Mouse (Mus musculus): ENCODE measurements around the gene Aoc3. TPM values are rescaled to one million over a fixed set of nuclear protein-coding genes. Genes with fewer than 3 reads are reported as not detected.
"Not testable (repeated sequence)": the region's sequence is repeated elsewhere in the genome, so short reads cannot be mapped to it uniquely, and the experiment has no call there.

The Aoc3 gene
- total RNA-seq, 2 experiments from 2014 or later = 4.0 to 6.1 TPM

GRCm38 (mm10) chr11:101357505-101358182, 27.2 kb downstream of the Aoc3 start:
- intact Hi-C loops (cut with DNase I) = loop anchor here (5.0 kb wide), 1 partner anchor 40 kb away; no protein-coding TSS in a partner anchor
- Histone ChIP-seq H3K27ac (no peak overlapping the region), H3K4me3 (no peak overlapping the region)
- no peak for TF ChIP-seq CTCF (IDR thresholded peaks at IDR 0.05)
- no peak for DNase-seq

DNA sequence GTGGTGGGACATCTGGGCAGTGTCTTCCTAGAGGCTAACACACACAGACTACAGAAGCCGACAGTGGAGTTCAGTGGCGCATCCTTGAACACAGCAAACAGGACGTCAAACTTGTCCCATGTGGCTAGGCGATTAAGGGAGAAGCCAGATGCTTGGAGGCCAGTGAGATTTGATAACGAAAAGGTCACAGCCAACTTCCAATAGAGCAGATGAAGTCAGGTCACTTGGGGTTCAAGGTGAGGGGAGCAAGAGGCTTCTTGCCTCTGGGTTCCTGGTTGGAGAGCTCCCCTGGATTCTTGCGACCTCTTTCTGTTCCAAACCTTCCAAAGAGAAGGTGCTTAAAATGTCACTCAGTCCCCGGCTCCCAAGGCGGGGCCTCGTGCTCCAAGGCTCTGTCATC, 29.4 kb downstream of the Aoc3 start:
- no peak for DNase-seq
- intact Hi-C loops (cut with DNase I) = loop anchor here (5.0 kb wide), 1 partner anchor 38 kb away; no protein-coding TSS in a partner anchor
- Histone ChIP-seq H3K4me3 (no peak overlapping the region), H3K27ac (peak overlapping the region; percentile 59)
- no peak for TF ChIP-seq CTCF (IDR thresholded peaks at IDR 0.05)

- Histone ChIP-seq H3K4me3 (no peak overlapping the region), H3K27ac (peak overlapping the region; percentile 59)
- DNase-seq = no peak
- intact Hi-C loops (cut with DNase I) = no loop called here
- TF ChIP-seq CTCF (IDR thresholded peaks at IDR 0.05) = no peak
These were observed 30.3 kb downstream of the Aoc3 start for GRCm38 (mm10) chr11:101360651-101361113.

GRCm38 (mm10) chr11:101364531-101364931, 34.1 kb downstream of the Aoc3 start:
- Histone ChIP-seq H3K27ac (no peak overlapping the region), H3K4me3 (no peak overlapping the region)
- intact Hi-C loops (cut with DNase I) = no loop called here
- no peak for DNase-seq
- no peak for TF ChIP-seq CTCF (IDR thresholded peaks at IDR 0.05)

- intact Hi-C loops (cut with DNase I) = no loop called here
- no peak for TF ChIP-seq CTCF (IDR thresholded peaks at IDR 0.05)
- DNase-seq = no peak
These were observed 37.0 kb downstream of the Aoc3 start, which contains the start of gene G6pc for GRCm38 (mm10) chr11:101367326-101367935. TSS of gene G6pc (plus strand) at chr11:101367561.

GRCm38 (mm10) chr11:101370141-101370540, 39.7 kb downstream of the Aoc3 start:
- no peak overlapping the region for H3K4me3 ChIP-seq
- DNase-seq = no peak
- H3K27ac ChIP-seq = no peak overlapping the region
- no peak for TF ChIP-seq CTCF (IDR thresholded peaks at IDR 0.05)
- intact Hi-C loops (cut with DNase I) = no loop called here

More at GRCm38 (mm10) chr11:101367326-101367935, 37.0 kb downstream of the Aoc3 start, which contains the start of gene G6pc:
- H3K27ac ChIP-seq = no peak within 1 kb of the TSS
- no peak within 1 kb of the TSS for H3K4me3 ChIP-seq

- no peak for TF ChIP-seq CTCF (IDR thresholded peaks at IDR 0.05)
- H3K4me3 ChIP-seq = no peak overlapping the region
- no peak overlapping the region for H3K27ac ChIP-seq
- intact Hi-C loops (cut with DNase I) = no loop called here
- no peak for DNase-seq
These were observed 44.1 kb downstream of the Aoc3 start for GRCm38 (mm10) chr11:101374421-101374938.

DNA sequence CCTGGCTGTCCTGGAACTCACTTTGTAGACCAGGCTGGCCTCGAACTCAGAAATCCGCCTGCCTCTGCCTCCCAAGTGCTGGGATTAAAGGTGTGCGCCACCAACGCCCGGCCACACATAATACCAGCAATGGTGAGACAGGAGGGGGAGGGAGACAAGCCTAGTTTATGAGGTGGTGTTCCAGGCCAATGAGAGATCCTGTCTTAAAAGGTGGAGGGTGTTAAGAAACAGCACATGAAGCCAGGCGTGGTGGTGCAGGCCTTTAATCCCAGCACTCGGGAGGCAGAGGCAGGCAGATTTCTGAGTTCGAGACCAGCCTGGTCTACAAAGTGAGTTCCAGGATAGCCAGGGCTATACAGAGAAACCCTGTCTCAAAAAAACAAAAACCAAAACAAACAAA, 47.8 kb downstream of the Aoc3 start:
- intact Hi-C loops (cut with DNase I); H3K4me3 ChIP-seq; H3K27ac ChIP-seq; DNase-seq: not testable (repeated sequence)

DNA sequence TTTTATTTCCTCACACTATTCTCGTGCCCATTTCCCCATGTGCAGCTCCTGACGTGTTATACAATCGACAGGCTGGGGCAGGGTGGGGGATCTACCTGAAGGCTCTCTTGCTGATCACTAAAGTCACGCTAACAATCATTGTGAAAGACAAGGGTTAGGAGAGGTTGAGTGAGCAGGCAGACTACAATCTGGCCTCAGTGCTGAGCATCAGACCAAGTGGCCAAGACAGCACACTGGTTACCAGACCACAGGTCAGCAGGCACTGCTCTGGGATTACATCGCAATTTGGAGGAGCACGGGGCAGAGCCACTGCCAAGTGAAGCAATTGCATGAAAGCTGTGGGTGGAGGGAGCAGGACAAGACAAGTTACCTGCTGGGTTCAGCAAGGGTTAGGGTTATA, 48.5 kb downstream of the Aoc3 start:
- intact Hi-C loops (cut with DNase I) = no loop called here
- no peak overlapping the region for H3K27ac ChIP-seq
- TF ChIP-seq CTCF (IDR thresholded peaks at IDR 0.05) = no peak
- DNase-seq = no peak
- no peak overlapping the region for H3K4me3 ChIP-seq

GRCm38 (mm10) chr11:101381817-101382216, 51.4 kb downstream of the Aoc3 start:
- TF ChIP-seq CTCF (IDR thresholded peaks at IDR 0.05) = no peak

More at GRCm38 (mm10) chr11:101381817-101382216, 51.4 kb downstream of the Aoc3 start:
- no peak for DNase-seq
- no peak overlapping the region for H3K27ac ChIP-seq
- H3K4me3 ChIP-seq = no peak overlapping the region
- intact Hi-C loops (cut with DNase I) = no loop called here

Small RNAs within 50 kb of the gene (microRNA-seq; reads per million reads assigned to microRNA genes)
- gene Gm25593 = not detected

Other genes with a start within 250 kb of the Aoc3 start
- 1 to 10 TPM; 7.1 to 9.8 TPM for gene Coasy, start 248.0 kb upstream of the Aoc3 start, total RNA-seq (2021)
- gene Mlx, start 243.3 kb upstream of the Aoc3 start, total RNA-seq (2021) = 10 to 100 TPM; 12.5 to 14.4 TPM
- 1 to 10 TPM; 1.5 to 2.2 TPM for gene Psmc3ip, start 235.2 kb upstream of the Aoc3 start, total RNA-seq (2021)
- 10 to 100 TPM; 30.3 to 31.1 TPM for gene Retreg3, start 210.7 kb upstream of the Aoc3 start, total RNA-seq (2021)
- 10 to 100 TPM; 22.0 to 30.2 TPM for gene Tubg1, start 210.7 kb upstream of the Aoc3 start, total RNA-seq (2021)
- 1 to 10 TPM; 2.4 to 3.6 TPM for gene Tubg2, start 174.7 kb upstream of the Aoc3 start, total RNA-seq (2021)
- 1 to 10 TPM; 1.2 to 1.6 TPM for gene Cntnap1, start 160.1 kb upstream of the Aoc3 start, total RNA-seq (2021)
- 10 to 100 TPM; 20.7 to 35.3 TPM for gene Plekhh3, start 159.3 kb upstream of the Aoc3 start, total RNA-seq (2021)
- gene Ccr10, start 155.2 kb upstream of the Aoc3 start, total RNA-seq (2021) = not detected
- 10 to 100 TPM; 25.9 to 26.3 TPM for gene Ezh1, start 104.1 kb upstream of the Aoc3 start, total RNA-seq (2021)
- gene Ramp2, start 84.6 kb upstream of the Aoc3 start, total RNA-seq (2021) = 10 to 100 TPM; 34.8 to 37.0 TPM
- 10 to 100 TPM; 40.2 to 53.4 TPM for gene Vps25, start 76.9 kb upstream of the Aoc3 start, total RNA-seq (2021)
- gene Wnk4, start 70.0 kb upstream of the Aoc3 start, total RNA-seq (2021) = under 1 TPM; 0.08 to 0.22 TPM
- gene Cntd1, start 51.6 kb upstream of the Aoc3 start, total RNA-seq (2021) = under 1 TPM; 0.20 to 0.36 TPM
- 10 to 100 TPM; 63.0 to 87.7 TPM for gene Coa3, start 51.5 kb upstream of the Aoc3 start, total RNA-seq (2021)
- 10 to 100 TPM; 79.6 to 85.8 TPM for gene Becn1, start 28.3 kb upstream of the Aoc3 start, total RNA-seq (2021)
- 10 to 100 TPM; 70.0 to 71.6 TPM for gene Psme3, start 14.4 kb upstream of the Aoc3 start, total RNA-seq (2021)
- 1 to 10 TPM in 1 of 2 experiments, under 1 TPM in 1; 0.64 to 1.4 TPM for gene Aoc2, start 5.5 kb upstream of the Aoc3 start, total RNA-seq (2021)
- not detected for gene G6pc, start 37.0 kb downstream of the Aoc3 start, total RNA-seq (2021)
- 10 to 100 TPM; 17.1 to 24.9 TPM for gene Aarsd1, start 87.0 kb downstream of the Aoc3 start, total RNA-seq (2021)
- gene Gm27029, start 94.2 kb downstream of the Aoc3 start, total RNA-seq (2021) = 1 to 10 TPM; 7.9 to 8.4 TPM
- 1 to 10 TPM; 7.3 to 8.8 TPM for gene Rundc1, start 94.5 kb downstream of the Aoc3 start, total RNA-seq (2021)
- gene Ptges3l, start 94.7 kb downstream of the Aoc3 start, total RNA-seq (2021) = 10 to 100 TPM; 82.0 to 90.7 TPM
- gene Rpl27, start 111.7 kb downstream of the Aoc3 start, total RNA-seq (2021) = 10 to 100 TPM; 31.9 to 49.4 TPM
- 10 to 100 TPM in 1 of 2 experiments, 1 to 10 TPM in 1; 8.6 to 14.3 TPM for gene Ifi35, start 117.8 kb downstream of the Aoc3 start, total RNA-seq (2021)
- 1 to 10 TPM; 3.3 to 3.5 TPM for gene Rnd2, start 134.4 kb downstream of the Aoc3 start, total RNA-seq (2021)
- 10 to 100 TPM; 10.0 to 14.5 TPM for gene Vat1, start 135.6 kb downstream of the Aoc3 start, total RNA-seq (2021)
- gene Brca1, start 221.3 kb downstream of the Aoc3 start, total RNA-seq (2021) = under 1 TPM; 0.03 to 0.31 TPM
- gene Nbr1, start 221.5 kb downstream of the Aoc3 start, total RNA-seq (2021) = 10 to 100 TPM; 65.3 to 65.6 TPM

All from gastrocnemius, adult 2 months (tissue).